Mouse (Mus musculus) erythroblast, adult 5-6 weeks (primary cell): ENCODE results near the gene Sfxn2. TPM values are rescaled to one million over a fixed set of nuclear protein-coding genes. Genes with fewer than 3 reads are reported as not detected.
"Not testable (repeated sequence)": the region's sequence is repeated elsewhere in the genome, so short reads cannot be mapped to it uniquely, and the experiment has no call there.

Experiments
- ATAC-seq: replicated peaks from 2 replicates; pipeline ENCODE4 v1.8.0; 2016; ENCODE audit warnings: moderate number of reproducible peaks, mild to moderate bottlenecking, moderate TSS enrichment, inconsistent platforms; ENCODE audit not compliant: poor library complexity, low FRiP score, severe bottlenecking
- total RNA-seq, 2 experiments: library from RNA; stranded (forward) in 1 of 2; stranded (reverse) in 1 of 2; fragments of 150-400 nt in 1 of 2; fragments of 200-764, 138-1000 nt in 1 of 2; gene quantifications; 2 replicates each; pipeline versions ENCODE4 v1.2.3 to v1.2.4; 2015 to 2017; ENCODE audit warnings: low replicate concordance in 2 of 2

The Sfxn2 gene
- total RNA-seq, 2 experiments from 2014 or later = 1.9 to 3.9 TPM

- ATAC-seq = no peak
Observed at GRCm38 (mm10) chr19:46537357-46537756, 35.8 kb upstream of the Sfxn2 start.

GRCm38 (mm10) chr19:46538213-46538612, 35.0 kb upstream of the Sfxn2 start:
- ATAC-seq = peak; percentile 75

DNA sequence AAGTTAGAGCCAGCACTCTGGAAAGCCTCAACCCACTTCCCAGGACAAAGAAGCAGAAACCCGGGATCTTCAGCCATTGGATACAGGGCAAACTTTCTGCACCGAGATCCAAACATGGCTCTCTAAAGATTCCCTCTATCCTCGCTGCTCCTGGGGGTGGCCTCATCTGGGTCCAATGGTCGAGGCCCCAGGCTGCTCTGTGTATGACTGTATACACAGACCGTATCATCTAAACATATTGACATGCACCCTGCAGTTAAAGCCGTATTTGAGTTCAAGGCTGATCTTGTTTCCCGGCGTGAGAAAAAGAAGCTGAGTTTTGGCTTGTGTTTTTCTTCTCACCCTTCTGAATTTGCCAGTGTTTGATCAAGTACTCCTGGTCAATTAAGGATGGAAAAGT, 30.4 kb upstream of the Sfxn2 start:
- no peak for ATAC-seq

DNA sequence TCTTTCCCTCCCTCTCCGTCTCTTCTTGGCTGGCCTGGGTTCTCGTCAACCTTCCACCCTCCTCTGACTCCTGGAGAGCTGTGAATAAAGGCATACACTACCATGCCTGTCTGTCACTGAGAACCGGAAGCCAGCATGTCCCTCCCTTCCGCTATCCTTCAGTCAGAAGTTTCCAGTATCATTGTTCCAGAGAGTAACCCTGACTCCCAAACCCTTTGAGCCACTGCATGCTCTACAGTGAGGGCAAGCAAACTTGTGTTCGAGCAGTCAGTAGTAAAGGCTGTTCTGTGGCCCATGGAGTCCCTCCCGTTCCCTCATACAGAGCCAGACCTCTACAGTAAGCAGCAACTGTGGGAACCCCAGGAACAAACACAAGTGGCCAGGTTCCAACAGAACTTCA, 25.6 kb upstream of the Sfxn2 start:
- no peak for ATAC-seq

GRCm38 (mm10) chr19:46548110-46548509, 25.1 kb upstream of the Sfxn2 start:
- ATAC-seq = no peak

DNA sequence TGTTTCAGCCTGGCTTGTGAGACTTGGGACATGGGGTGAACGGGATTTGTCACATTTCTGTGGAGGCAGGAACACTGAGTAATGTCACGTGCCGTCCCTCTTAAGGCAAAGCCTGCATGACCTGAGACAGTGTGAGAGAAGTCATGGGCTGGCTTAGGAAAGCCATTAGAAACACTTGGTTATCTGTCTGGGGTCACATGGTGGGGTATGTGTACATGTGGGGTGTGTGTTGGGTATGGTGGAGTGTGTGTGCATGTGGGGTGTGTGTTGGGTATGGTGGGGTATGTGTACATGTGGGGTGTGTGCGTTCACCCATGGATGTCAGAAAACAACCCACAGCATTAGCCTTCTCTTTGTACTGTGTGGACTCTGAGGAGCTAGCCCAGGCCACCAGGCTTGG, 22.8 kb upstream of the Sfxn2 start:
- ATAC-seq = no peak

DNA sequence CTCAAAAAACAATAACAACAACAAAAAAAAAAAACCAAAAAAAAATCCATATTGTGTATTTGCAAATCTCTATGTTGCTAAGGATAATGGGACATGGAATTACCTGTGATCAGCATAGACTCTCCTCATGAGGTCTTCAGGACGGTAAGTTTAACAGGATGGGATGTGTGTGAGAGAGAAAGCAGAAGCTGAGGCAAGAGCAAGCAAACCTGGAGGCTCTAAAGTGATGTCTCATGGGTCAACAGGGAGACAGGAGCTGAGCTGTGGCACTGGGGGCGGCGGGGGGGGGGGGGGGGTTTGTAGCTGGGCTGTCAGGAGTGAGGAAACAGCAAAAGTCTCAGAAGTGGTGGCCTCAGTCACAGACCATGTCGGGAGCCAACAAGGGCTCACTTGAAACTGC, 20.7 kb upstream of the Sfxn2 start:
- no peak for ATAC-seq

- peak; percentile 90 for ATAC-seq
Observed at GRCm38 (mm10) chr19:46553541-46553955, 19.6 kb upstream of the Sfxn2 start.

GRCm38 (mm10) chr19:46558009-46558408, 15.2 kb upstream of the Sfxn2 start:
- no peak for ATAC-seq

DNA sequence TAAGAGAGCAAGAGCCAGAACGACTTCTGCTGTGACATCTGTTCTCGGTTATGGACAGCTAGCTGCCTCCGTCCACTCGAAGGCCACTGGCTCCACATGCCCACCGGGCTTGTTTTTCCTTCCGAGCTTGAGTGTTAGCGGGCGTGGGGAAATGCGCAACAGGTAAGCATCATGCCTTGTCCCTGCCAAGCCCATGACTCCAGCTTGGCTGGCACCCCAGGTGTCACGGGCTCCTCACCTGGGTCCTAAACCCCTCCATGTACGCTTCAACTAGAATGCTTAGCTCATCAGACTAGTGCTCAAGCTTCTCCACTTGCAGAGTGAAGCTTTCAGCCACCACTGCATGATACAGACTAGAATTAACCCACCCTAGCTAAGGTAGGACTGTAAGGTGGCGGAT, 14.5 kb upstream of the Sfxn2 start:
- ATAC-seq = no peak

DNA sequence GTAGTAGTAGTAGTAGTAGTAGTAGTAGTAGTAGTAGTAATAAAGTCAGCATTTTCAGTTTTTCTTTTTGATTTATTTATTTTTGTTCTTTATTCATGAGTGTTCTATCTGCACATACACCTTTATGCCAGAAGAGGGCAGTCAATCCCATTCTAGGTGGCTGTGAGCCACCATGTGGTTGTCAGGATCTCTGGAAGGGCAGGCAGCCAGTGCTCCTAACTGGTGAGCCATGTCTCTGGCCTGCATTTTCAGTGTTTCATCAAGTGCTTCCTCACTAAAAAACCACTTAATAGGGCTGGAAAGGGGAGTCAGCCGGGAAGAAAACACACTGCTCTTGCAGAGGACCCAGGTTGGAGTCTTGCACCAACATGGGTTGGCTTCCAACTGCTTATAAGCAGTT, 11.0 kb upstream of the Sfxn2 start:
- peak; percentile 79 for ATAC-seq

GRCm38 (mm10) chr19:46562581-46563515, 10.3 kb upstream of the Sfxn2 start:
- no peak for ATAC-seq

GRCm38 (mm10) chr19:46563603-46564002, 9.6 kb upstream of the Sfxn2 start:
- ATAC-seq = no peak

DNA sequence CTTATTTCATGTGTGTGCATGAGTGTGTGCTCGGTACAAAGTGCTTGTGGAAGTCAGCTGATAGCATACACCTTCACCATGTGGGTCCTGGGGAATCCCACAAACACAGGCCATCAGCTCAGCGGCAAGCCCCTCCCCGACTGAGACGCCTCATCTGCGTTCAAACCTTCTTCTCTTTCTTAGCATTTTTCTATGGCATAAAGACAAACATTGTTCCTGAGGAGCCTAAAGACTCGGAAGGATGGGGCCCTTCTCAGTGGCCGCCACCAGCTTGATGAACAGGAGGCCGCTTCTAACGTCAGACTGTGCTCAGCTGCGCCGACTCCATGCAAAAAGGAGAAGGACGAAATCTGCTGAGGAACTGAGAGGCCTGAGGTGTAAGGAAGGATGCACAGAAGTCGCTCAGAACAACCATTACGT, 9.1 kb upstream of the Sfxn2 start:
- ATAC-seq = no peak

DNA sequence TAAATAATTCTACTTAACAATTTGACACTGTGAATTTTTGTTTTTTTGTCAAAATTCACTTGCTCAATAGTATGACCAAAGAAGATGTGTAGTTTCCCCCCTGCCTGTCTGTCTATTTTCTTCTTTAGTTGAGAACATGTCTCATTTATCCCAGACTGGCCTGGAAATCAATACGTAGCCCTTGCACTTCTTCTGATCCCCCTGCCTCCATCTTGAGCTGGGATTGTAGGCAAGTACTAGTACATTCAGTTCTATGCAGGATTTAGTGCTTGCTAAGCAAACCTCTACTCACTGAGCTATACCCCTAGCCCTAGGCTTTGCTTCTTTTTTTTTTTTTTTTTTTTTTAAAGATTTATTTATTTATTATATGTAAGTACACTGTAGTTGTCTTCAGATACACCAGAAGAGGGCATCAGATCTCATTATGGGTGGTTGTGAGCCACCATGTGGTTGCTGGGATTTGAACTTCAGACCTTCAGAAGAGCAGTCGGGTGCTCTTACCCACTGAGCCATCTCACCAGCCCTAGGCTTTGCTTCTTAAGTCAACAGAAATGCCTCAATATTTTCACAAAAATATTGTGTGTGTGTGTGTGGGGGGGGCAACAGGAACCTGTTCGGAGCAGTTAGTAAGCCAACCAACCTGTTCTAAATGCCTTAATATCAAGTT, 1.8 kb upstream of the Sfxn2 start:
- ATAC-seq = not testable (repeated sequence)

GRCm38 (mm10) chr19:46571878-46572244, 1.3 kb upstream of the Sfxn2 start:
- ATAC-seq = no peak

DNA sequence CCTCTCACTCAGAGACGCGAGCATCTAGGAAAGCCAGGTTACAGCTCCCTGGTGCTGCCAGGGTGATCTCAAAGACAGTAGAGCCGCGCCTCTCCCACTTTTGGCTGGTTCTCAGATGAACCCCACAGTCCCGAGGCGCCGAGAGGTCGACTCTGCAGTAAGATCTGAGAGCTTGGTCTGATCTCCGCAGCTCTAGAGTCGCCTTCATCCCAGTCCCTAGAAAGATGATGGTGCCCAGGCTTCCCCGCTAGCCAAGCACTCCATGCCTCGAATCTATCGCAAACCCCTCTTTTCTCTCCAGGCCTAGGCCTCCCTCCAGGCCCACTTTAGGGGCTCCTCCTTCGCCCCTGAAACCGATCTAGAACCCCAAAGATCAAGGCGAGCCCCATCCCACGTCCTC, 617 bp upstream of the Sfxn2 start:
- peak; percentile 47 for ATAC-seq

- ATAC-seq = no peak
Observed at GRCm38 (mm10) chr19:46573990-46574389, 825 bp downstream of the Sfxn2 start.

- no peak for ATAC-seq
Observed at GRCm38 (mm10) chr19:46575196-46575595, 2.0 kb downstream of the Sfxn2 start.

GRCm38 (mm10) chr19:46587823-46588508, 14.8 kb downstream of the Sfxn2 start:
- ATAC-seq = peak; percentile 81

- no peak for ATAC-seq
Observed at GRCm38 (mm10) chr19:46591575-46591974, 18.4 kb downstream of the Sfxn2 start.
